Mouse (Mus musculus) urinary bladder, postnatal 4 days (tissue): Measurements from ENCODE around the gene S100a16.

Experiments
- DNase-seq, 2 experiments: peaks; one replicate each; pipeline ENCODE4 v3.0.0; 2021 to 2022; ENCODE audit warnings: low spot score in 2 of 2

The S100a16 gene

DNA sequence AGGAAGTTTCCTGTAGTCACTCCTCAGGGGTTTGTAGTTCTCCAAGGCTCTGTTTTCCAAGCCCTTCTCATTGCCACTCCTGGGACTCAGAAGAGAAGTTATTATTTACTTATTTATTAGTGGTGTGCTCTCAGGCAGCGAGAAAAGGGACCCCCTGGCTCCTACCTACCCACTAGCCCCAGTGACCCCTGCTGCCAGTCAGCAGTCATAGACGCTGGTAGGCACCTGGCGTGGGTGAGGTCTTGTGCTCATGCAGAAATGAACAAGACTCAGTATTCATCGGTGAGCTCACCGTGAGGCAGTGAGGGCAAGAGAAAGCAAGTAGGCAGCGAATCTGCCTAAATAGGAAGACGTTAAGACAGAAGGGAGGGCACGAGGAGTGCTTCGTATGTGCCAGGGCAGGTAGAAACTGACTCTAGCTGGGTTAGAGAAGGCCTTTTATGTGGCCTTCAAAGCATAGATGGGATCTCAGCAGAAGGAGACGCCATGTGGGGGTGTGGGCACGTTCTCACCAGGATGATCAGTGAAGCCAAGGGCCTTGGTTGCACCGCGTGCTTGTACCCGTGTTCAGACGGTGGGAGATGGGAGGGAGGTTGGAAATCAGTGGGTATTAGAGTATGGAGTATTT is 49.1 kb downstream of the S100a16 start:
- DNase-seq: no peak

DNA sequence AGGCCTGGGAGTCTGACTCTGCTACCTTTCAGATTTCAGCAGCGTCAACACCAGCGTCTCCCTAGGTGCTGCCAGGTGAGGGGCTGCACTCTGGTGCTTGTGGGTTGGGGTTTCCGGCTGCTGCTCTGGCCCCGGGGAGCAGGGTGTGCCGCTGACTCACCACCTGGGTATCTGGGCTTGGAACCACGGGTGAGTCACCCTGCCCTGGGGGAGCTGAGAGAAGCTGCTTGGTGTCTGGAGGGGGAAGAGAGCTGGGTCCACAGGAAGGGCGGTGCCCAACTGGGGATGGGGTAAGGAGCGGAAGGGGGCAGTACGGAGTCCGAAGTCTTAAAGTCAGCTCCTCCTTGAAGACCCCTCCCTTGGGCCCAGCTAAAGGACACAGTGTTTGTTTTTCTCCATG is 49.9 kb downstream of the S100a16 start:
- peak; percentile 84 to 85 for DNase-seq

DNA sequence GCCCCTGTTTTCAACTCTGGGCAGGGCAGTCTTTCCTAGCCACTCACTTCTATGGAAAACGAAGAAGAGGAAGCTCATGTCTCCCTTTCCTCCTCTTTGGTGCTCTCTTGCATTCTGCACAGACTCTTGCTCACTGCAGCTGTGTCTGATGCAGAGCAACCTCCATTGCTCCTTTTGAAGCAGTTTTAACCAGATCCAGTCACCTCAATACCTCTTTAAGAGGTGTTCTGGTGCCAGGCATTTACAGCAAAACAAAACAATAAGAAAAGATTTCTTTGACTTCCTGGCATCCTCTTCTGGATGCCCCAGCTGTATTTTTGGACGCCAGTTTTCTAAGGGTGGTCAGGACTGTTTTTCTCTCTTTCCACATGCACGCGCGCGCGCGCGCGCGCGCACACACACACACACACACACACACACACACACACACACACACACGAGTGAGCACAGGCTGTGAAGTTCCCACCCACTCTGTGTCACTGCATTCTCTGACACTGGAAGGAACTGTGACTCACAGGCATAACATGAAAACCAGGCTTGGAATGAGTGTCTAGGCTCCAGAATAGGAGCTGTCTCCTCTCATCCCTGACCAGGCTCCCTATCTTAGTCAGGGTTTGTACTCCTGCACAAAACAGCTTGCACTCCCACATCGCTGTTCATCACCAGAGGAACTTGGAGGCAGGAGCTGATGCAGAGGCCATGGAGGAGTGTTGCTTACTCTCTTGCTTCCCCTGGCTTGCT is 50.5 kb downstream of the S100a16 start:
- DNase-seq: no peak

DNA sequence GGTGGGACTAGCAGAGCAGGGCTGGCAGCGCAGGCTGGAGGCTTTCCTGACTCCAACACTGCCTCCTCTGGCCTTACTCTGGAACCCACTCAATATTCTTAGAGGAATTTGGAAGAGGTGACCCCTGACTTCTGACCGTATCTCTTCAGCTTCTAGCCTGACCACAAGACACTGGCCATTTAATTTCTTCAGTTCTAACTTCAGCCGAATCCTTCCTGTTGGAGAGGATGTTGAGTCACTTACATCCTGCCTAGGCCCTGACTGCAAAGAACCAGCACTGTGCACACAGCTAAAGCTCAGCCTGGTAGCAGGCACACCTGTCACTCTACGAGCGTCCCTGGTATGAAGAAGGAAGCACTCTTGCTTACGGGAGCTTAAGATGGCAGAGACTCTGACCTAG is 52.3 kb downstream of the S100a16 start:
- DNase-seq: no peak

DNA sequence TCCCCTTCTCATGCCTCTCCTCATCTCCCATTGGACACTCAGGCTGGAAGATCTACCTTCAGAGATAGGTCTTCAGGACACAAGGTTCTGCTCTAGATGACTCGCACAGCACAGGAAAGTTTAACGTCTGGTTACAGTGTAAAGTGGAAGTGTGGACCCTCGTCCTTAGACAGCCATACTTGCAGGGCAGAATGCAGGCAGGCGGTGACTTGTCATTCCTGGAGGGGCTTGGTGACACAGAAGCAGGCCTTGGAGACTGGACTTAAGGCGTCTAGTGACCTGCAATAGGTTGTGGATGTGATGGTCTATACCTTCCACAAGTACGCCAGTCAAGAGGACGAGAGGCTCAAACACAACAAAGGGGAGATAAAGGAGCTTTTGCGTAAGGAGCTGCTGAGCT is 52.9 kb downstream of the S100a16 start, which contains the start of gene S100a2:
Gene S100a2 (plus strand): TSS at position 301 of the 400 bp plus-strand sequence.
- DNase-seq: no peak
